Mouse (Mus musculus) G1E (cell line): ENCODE data around the gene Lcmt1. TPM values are rescaled to one million over a fixed set of nuclear protein-coding genes. Genes with fewer than 3 reads are reported as not detected.
A peak's percentile ranks its signal among the peaks of the same experiment; 100 is the strongest.

Experiments used
- ATAC-seq: 2 replicates; pipeline ENCODE4 v1.8.0; 2016; ENCODE audit warnings: mild to moderate bottlenecking; ENCODE audit not compliant: insufficient number of reproducible peaks, poor library complexity, low FRiP score, severe bottlenecking; ENCODE audit errors: extremely low read depth
- DNase-seq: peaks from one replicate; pipeline ENCODE4 v3.0.0; 2012; ENCODE audit warnings: low spot score
- H3K27me3 ChIP-seq: 2 replicates; pipeline ENCODE4 v1.6.1; 2012; ENCODE audit warnings: mild to moderate bottlenecking, low read length, inconsistent platforms; ENCODE audit not compliant: insufficient read depth
- H3K36me3 ChIP-seq: replicated peaks from 2 replicates; pipeline ENCODE3; 2012; ENCODE audit warnings: mild to moderate bottlenecking, inconsistent platforms
- H3K4me1 ChIP-seq: 2 replicates; pipeline ENCODE4 v1.6.1; 2012; ENCODE audit warnings: low read depth, low read length, inconsistent platforms, mixed read lengths; ENCODE audit not compliant: insufficient read depth
- H3K4me3 ChIP-seq: 2 replicates; pipeline ENCODE4 v1.5.1; 2012; ENCODE audit warnings: low read depth, mild to moderate bottlenecking, inconsistent platforms, low read length, moderate library complexity, mixed read lengths
- H3K9me3 ChIP-seq: replicated peaks from 2 replicates; pipeline ENCODE4 v1.6.1; 2012; ENCODE audit warnings: inconsistent platforms
- CTCF ChIP-seq: IDR thresholded peaks from 2 replicates; pipeline ENCODE4 v1.5.1; 2012; ENCODE audit warnings: low read depth, low read length, inconsistent platforms, mixed read lengths
- GATA1 ChIP-seq: IDR thresholded peaks from 2 replicates; pipeline ENCODE4 v1.6.1; 2012; ENCODE audit warnings: borderline replicate concordance, low read length, inconsistent platforms, mixed read lengths
- GATA2 ChIP-seq: IDR thresholded peaks from 2 replicates; pipeline ENCODE4 v1.6.1; 2012; ENCODE audit warnings: low read depth, low read length, inconsistent platforms, borderline replicate concordance
- POLR2AphosphoS5 ChIP-seq: IDR thresholded peaks from 2 replicates; pipeline ENCODE4 v1.6.1; 2012; ENCODE audit warnings: low read depth, low read length, inconsistent platforms; ENCODE audit not compliant: insufficient replicate concordance
- TAL1 ChIP-seq: conservative IDR thresholded peaks from 2 replicates; pipeline ENCODE4 v1.6.1; 2012; ENCODE audit warnings: low read depth, low read length, inconsistent platforms, mixed read lengths
- polyA plus RNA-seq: library from polyadenylated mRNA; stranded (reverse); fragments of >175 nt; gene quantifications from 2 replicates; pipeline ENCODE4 v1.2.3, GENCODE M21; 2012
- total RNA-seq, 2 experiments: library from RNA; stranded (forward) in 1 of 2; stranded (reverse) in 1 of 2; fragments of 200-1000 nt in 1 of 2; fragments of >200 nt in 1 of 2; fragmentation: Nextera tagmentation in 1 of 2; gene quantifications; 2 replicates each; pipeline ENCODE4 v1.2.3; 2014 to 2017

Lcmt1 gene
- total and polyA plus RNA-seq, 3 experiments = 5.6 to 31.4 (median 17.2) TPM

- no peaks in the 10 kb centered on the region for H3K36me3 ChIP-seq
- H3K27me3 ChIP-seq = peaks cover 24% of the 10 kb centered on the region
- H3K4me1 ChIP-seq = peaks cover 37% of the 10 kb centered on the region
- H3K4me3 ChIP-seq = no peak overlapping the region
- ATAC-seq = no peak
- DNase-seq = peak; percentile 21
- TF ChIP-seq GATA2 (no peak), CTCF (peak; percentile 73)
- H3K9me3 ChIP-seq = no peaks in the 10 kb centered on the region
These were observed 96.3 kb downstream of the Lcmt1 start for GRCm38 (mm10) chr7:123465692-123466387.

GRCm38 (mm10) chr7:123467961-123468360 is 98.4 kb downstream of the Lcmt1 start:
- Histone ChIP-seq H3K9me3 (no peaks in the 10 kb centered on the region), H3K4me1 (peaks cover 15% of the 10 kb centered on the region), H3K4me3 (no peak overlapping the region), H3K27me3 (peaks cover 24% of the 10 kb centered on the region), H3K36me3 (no peaks in the 10 kb centered on the region)
- DNase-seq (no peak), ATAC-seq (no peak)
- TF ChIP-seq TAL1 (no peak), CTCF (no peak), GATA2 (no peak), POLR2AphosphoS5 (no peak), GATA1 (no peak)

Other genes starting within 250 kb of the Lcmt1 start
- 91.4 and 106 TPM in 2 replicates for gene Tnrc6a, start 245.9 kb upstream of the Lcmt1 start, total RNA-seq (2014; fragmentation: Nextera tagmentation)
- 41.2 and 52.0 TPM in 2 replicates for gene Tnrc6a, start 245.9 kb upstream of the Lcmt1 start, total RNA-seq (2017)
- gene Tnrc6a, start 245.9 kb upstream of the Lcmt1 start, polyA plus RNA-seq = 64.8 and 72.4 TPM in 2 replicates
- not detected in 2 replicates for gene Slc5a11, start 155.0 kb upstream of the Lcmt1 start, total RNA-seq (2014; fragmentation: Nextera tagmentation)
- gene Slc5a11, start 155.0 kb upstream of the Lcmt1 start, total RNA-seq (2017) = not detected in 2 replicates
- gene Slc5a11, start 155.0 kb upstream of the Lcmt1 start, polyA plus RNA-seq = not detected in 2 replicates
- gene Arhgap17, start 131 bp downstream of the Lcmt1 start, total RNA-seq (2014; fragmentation: Nextera tagmentation) = 80.8 and 89.0 TPM in 2 replicates
- 16.1 and 21.1 TPM in 2 replicates for gene Arhgap17, start 131 bp downstream of the Lcmt1 start, total RNA-seq (2017)
- 106 and 133 TPM in 2 replicates for gene Arhgap17, start 131 bp downstream of the Lcmt1 start, polyA plus RNA-seq
- gene Aqp8, start 92.5 kb downstream of the Lcmt1 start, total RNA-seq (2014; fragmentation: Nextera tagmentation) = not detected in 2 replicates
- gene Aqp8, start 92.5 kb downstream of the Lcmt1 start, total RNA-seq (2017) = 2.1 and 2.8 TPM in 2 replicates
- 0.13 and 0.46 TPM in 2 replicates for gene Aqp8, start 92.5 kb downstream of the Lcmt1 start, polyA plus RNA-seq
- gene Zkscan2, start 130.7 kb downstream of the Lcmt1 start, total RNA-seq (2014; fragmentation: Nextera tagmentation) = not detected in 2 replicates
- gene Zkscan2, start 130.7 kb downstream of the Lcmt1 start, total RNA-seq (2017) = 0.06 and 0.33 TPM in 2 replicates
- not detected in 2 replicates for gene Zkscan2, start 130.7 kb downstream of the Lcmt1 start, polyA plus RNA-seq